Mouse (Mus musculus): ENCODE measurements around the gene Tex38. TPM values are rescaled to one million over a fixed set of nuclear protein-coding genes. Genes with fewer than 3 reads are reported as not detected.

The Tex38 gene
- total RNA-seq, 2 experiments from 2014 or later = 1.0 to 1.1 TPM

- no peak for DNase-seq (ENCODE audit: low spot score in 2 of 2)
Observed at GRCm38 (mm10) chr4:115775056-115775455, 5.8 kb downstream of the Tex38 start.

- no peak for DNase-seq (ENCODE audit: low spot score in 2 of 2)
Observed at GRCm38 (mm10) chr4:115767647-115768467, 13.0 kb downstream of the Tex38 start.

GRCm38 (mm10) chr4:115764581-115764980, 16.2 kb downstream of the Tex38 start:
- no peak for DNase-seq (ENCODE audit: low spot score in 2 of 2)

GRCm38 (mm10) chr4:115761206-115761605, 19.6 kb downstream of the Tex38 start:
- DNase-seq (ENCODE audit: low spot score in 2 of 2) = peak in 1 of 2 experiments; percentile 20

GRCm38 (mm10) chr4:115754851-115755250, 26.0 kb downstream of the Tex38 start:
- DNase-seq (ENCODE audit: low spot score in 2 of 2) = no peak

GRCm38 (mm10) chr4:115754101-115754500, 26.7 kb downstream of the Tex38 start:
- DNase-seq (ENCODE audit: low spot score in 2 of 2) = no peak

GRCm38 (mm10) chr4:115749336-115749735, 31.5 kb downstream of the Tex38 start:
- DNase-seq (ENCODE audit: low spot score in 2 of 2) = no peak

- DNase-seq (ENCODE audit: low spot score in 2 of 2) = no peak
Observed at GRCm38 (mm10) chr4:115748181-115748580, 32.6 kb downstream of the Tex38 start.

- DNase-seq (ENCODE audit: low spot score in 2 of 2) = no peak
Observed at GRCm38 (mm10) chr4:115743096-115743495, 37.7 kb downstream of the Tex38 start.

GRCm38 (mm10) chr4:115742658-115743057, 38.2 kb downstream of the Tex38 start:
- DNase-seq (ENCODE audit: low spot score in 2 of 2) = no peak

GRCm38 (mm10) chr4:115738481-115738985, 42.3 kb downstream of the Tex38 start:
- DNase-seq (ENCODE audit: low spot score in 2 of 2) = no peak

- DNase-seq (ENCODE audit: low spot score in 2 of 2) = peak; percentile 98
Observed at GRCm38 (mm10) chr4:115737551-115738041, 43.2 kb downstream of the Tex38 start, which contains the start of gene Efcab14. Gene Efcab14, plus strand, starts transcription at chr4:115737744.

- DNase-seq (ENCODE audit: low spot score in 2 of 2) = no peak
Observed at GRCm38 (mm10) chr4:115734867-115735266, 46.0 kb downstream of the Tex38 start.

GRCm38 (mm10) chr4:115733746-115734145, 47.1 kb downstream of the Tex38 start:
- no peak for DNase-seq (ENCODE audit: low spot score in 2 of 2)

- no peak for DNase-seq (ENCODE audit: low spot score in 2 of 2)
Observed at GRCm38 (mm10) chr4:115732223-115732818, 48.5 kb downstream of the Tex38 start.

- DNase-seq (ENCODE audit: low spot score in 2 of 2) = peak; percentile 23 to 56
Observed at GRCm38 (mm10) chr4:115731588-115732222, 49.1 kb downstream of the Tex38 start.

Other genes with a start within 250 kb of the Tex38 start
- not detected for gene Cyp4a31, start 217.4 kb downstream of the Tex38 start, total RNA-seq (2021)
- gene Cyp4a32, start 180.0 kb downstream of the Tex38 start, total RNA-seq (2021) = not detected
- gene Cyp4b1, start 133.3 kb downstream of the Tex38 start, total RNA-seq (2021) = 1 to 10 TPM; 1.9 to 3.0 TPM
- gene Efcab14, start 43.3 kb downstream of the Tex38 start, total RNA-seq (2021) = 10 to 100 TPM; 36.5 to 40.3 TPM
- 10 to 100 TPM; 30.3 to 32.0 TPM for gene Atpaf1, start 3.8 kb upstream of the Tex38 start, total RNA-seq (2021)
- gene Mob3c, start 47.1 kb upstream of the Tex38 start, total RNA-seq (2021) = 1 to 10 TPM; 5.5 to 8.1 TPM
- gene Mknk1, start 58.2 kb upstream of the Tex38 start, total RNA-seq (2021) = 10 to 100 TPM; 45.8 to 47.8 TPM
- not detected for gene Kncn, start 103.4 kb upstream of the Tex38 start, total RNA-seq (2021)
- gene 6430628N08Rik, start 109.6 kb upstream of the Tex38 start, total RNA-seq (2021) = not detected
- not detected for gene Dmbx1, start 158.9 kb upstream of the Tex38 start, total RNA-seq (2021)
- under 1 TPM; 0.15 to 0.57 TPM for gene Faah, start 236.9 kb upstream of the Tex38 start, total RNA-seq (2021)

All from gastrocnemius, postnatal 4 days (tissue).